Mouse (Mus musculus): Measurements from ENCODE around the gene Olfr282. TPM values are rescaled to one million over a fixed set of nuclear protein-coding genes. Genes with fewer than 3 reads are reported as not detected.
"Not testable (repeated sequence)": the region's sequence is repeated elsewhere in the genome, so short reads cannot be mapped to it uniquely, and the experiment has no call there.

The Olfr282 gene
- not detected in 2 replicates for polyA plus RNA-seq (2015; fragmentation: Nextera tagmentation; extraction: Ambion mirVana)

- not testable (repeated sequence) for H3K4me3 ChIP-seq; H3K4me1 ChIP-seq; H3K36me3 ChIP-seq (replicated peaks); H3K27me3 ChIP-seq (replicated peaks); H3K27ac ChIP-seq; H3K9ac ChIP-seq; ATAC-seq (replicated peaks); H3K4me2 ChIP-seq; H3K9me3 ChIP-seq
- 72% methylated on average over 5 of the region's 5 CpGs for WGBS
Observed at GRCm38 (mm10) chr15:98430925-98431324, at the start of gene Olfr282. Olfr282 (plus strand) TSS chr15:98431225.

GRCm38 (mm10) chr15:98387621-98388020, 43.4 kb upstream of the Olfr282 start:
- H3K4me2 ChIP-seq = no peak overlapping the region
- no peak overlapping the region for H3K27ac ChIP-seq
- no peaks in the 10 kb centered on the region for H3K9me3 ChIP-seq
- H3K9ac ChIP-seq = no peak overlapping the region
- WGBS = 80% methylated on average over 2 of the region's 2 CpGs
- no peak for ATAC-seq (replicated peaks)
- H3K4me3 ChIP-seq = no peak overlapping the region
- H3K27me3 ChIP-seq (replicated peaks) = no peaks in the 10 kb centered on the region
- H3K4me1 ChIP-seq = no peaks in the 10 kb centered on the region
- no peaks in the 10 kb centered on the region for H3K36me3 ChIP-seq (replicated peaks)

DNA sequence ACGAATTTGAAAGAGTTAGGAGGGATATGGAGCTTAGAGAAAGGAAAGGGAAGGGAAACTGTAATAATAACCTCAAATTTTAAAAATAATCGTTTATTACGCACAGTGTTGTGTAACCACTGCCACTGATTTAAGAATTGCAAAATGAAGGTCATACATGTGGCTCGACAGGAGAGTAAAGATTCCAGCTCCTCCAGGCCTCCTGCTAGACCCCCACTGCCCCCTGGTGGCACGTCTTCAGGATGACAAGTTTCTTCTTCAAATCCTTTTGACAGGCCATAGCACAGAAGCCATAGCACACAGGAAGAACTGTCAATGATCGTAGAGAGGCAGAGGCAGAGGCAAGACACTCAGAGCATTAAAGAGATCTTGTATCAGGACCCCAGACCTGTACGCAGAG, 41.2 kb upstream of the Olfr282 start:
- no peaks in the 10 kb centered on the region for H3K36me3 ChIP-seq (replicated peaks)
- H3K27ac ChIP-seq = no peak overlapping the region
- ATAC-seq (replicated peaks) = 0 out of 2 replicates have a peak, but pooled peaks have one; percentile 39
- H3K9me3 ChIP-seq = no peaks in the 10 kb centered on the region
- H3K4me1 ChIP-seq = no peaks in the 10 kb centered on the region
- WGBS = 29% methylated on average over 7 of the region's 7 CpGs
- H3K27me3 ChIP-seq (replicated peaks) = no peaks in the 10 kb centered on the region
- no peak overlapping the region for H3K9ac ChIP-seq
- H3K4me2 ChIP-seq = no peak overlapping the region
- no peak overlapping the region for H3K4me3 ChIP-seq

- no peaks in the 10 kb centered on the region for H3K36me3 ChIP-seq (replicated peaks)
- ATAC-seq (replicated peaks) = no peak
- no peaks in the 10 kb centered on the region; the same call in 1 of the 2 replicates for H3K9me3 ChIP-seq
- no peak overlapping the region for H3K4me2 ChIP-seq
- H3K9ac ChIP-seq = no peak overlapping the region
- no peaks in the 10 kb centered on the region for H3K27me3 ChIP-seq (replicated peaks)
- H3K4me3 ChIP-seq = no peak overlapping the region
- H3K27ac ChIP-seq = no peak overlapping the region
- WGBS = 78% methylated on average over 10 of the region's 10 CpGs
- no peaks in the 10 kb centered on the region for H3K4me1 ChIP-seq
Observed at GRCm38 (mm10) chr15:98391081-98391902, 39.7 kb upstream of the Olfr282 start.

- Histone ChIP-seq H3K27ac (no peak overlapping the region), H3K27me3 (replicated peaks) (no peaks in the 10 kb centered on the region), H3K36me3 (replicated peaks) (no peaks in the 10 kb centered on the region), H3K4me3 (no peak overlapping the region), H3K9me3 (no peaks in the 10 kb centered on the region; the same call in 1 of the 2 replicates), H3K9ac (no peak overlapping the region), H3K4me1 (no peaks in the 10 kb centered on the region), H3K4me2 (no peak overlapping the region)
- no peak for ATAC-seq (replicated peaks)
- WGBS = 30% methylated on average over 2 of the region's 2 CpGs
Observed at GRCm38 (mm10) chr15:98391903-98392187, 39.2 kb upstream of the Olfr282 start.

GRCm38 (mm10) chr15:98397136-98397535, 33.9 kb upstream of the Olfr282 start:
- H3K27me3 ChIP-seq (replicated peaks) = no peaks in the 10 kb centered on the region
- no peak overlapping the region for H3K4me3 ChIP-seq
- no peak for ATAC-seq (replicated peaks)
- H3K4me2 ChIP-seq = no peak overlapping the region
- H3K36me3 ChIP-seq (replicated peaks) = no peaks in the 10 kb centered on the region
- WGBS = 62% methylated on average over 1 of the region's 1 CpGs
- H3K27ac ChIP-seq = no peak overlapping the region
- no peak overlapping the region for H3K9ac ChIP-seq
- no peaks in the 10 kb centered on the region for H3K4me1 ChIP-seq
- H3K9me3 ChIP-seq = no peaks in the 10 kb centered on the region; the same call in 1 of the 2 replicates

DNA sequence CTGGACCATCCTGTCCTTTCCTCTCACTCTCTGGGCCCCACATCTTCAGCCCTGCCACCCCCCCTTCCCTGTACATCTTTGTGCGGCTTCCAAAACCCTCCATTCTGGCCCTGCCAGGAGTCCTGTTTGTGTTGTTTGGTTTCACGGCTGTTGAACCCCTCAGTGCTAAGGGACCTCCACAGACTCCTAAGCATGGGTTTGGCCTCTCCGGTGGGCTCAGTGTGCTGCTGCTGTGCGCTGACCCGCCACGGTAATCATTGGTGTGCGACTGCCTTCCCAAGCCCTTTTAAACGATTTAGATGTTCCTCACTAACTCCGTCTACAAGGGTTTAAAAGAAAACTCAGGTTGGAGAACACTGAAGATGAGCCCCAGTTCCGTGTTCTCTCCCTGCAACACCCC, 28.7 kb upstream of the Olfr282 start:
- Histone ChIP-seq H3K27ac (no peak overlapping the region), H3K9ac (no peak overlapping the region), H3K4me1 (no peaks in the 10 kb centered on the region), H3K9me3 (no peaks in the 10 kb centered on the region), H3K4me3 (no peak overlapping the region), H3K4me2 (no peak overlapping the region), H3K36me3 (replicated peaks) (no peaks in the 10 kb centered on the region), H3K27me3 (replicated peaks) (no peaks in the 10 kb centered on the region)
- no peak for ATAC-seq (replicated peaks)
- 80% methylated on average over 10 of the region's 10 CpGs for WGBS

DNA sequence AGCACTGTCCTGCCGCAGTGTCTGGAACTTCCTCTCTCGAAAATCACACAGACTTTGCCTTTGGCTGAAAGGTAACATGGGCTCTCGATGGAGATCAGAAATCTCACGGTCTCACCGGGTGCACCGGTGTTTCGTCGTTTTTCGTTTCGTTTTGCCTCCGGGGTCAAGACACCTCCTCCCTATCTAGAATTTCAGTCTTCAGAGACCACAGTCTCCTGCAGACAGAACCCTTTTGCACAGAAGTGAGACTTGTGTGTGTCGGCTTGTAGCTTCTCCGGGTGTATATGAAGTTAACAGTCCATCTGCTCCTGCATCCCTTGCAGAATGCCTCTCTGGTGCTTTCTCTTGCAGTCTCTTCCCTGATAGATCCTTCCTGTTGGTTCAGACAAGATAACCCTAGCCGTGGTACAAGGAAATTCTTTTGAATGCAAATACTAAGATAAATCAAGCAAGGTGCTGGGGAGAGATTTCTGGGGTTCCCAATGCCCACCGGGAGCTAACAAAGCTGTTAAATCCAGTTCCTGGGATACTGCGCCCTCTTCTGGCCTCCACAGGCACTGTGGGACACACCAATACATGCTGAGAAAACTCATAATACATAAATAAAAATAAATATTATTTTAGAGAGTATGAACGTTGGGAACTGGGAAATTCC, 22.5 kb upstream of the Olfr282 start:
- no peaks in the 10 kb centered on the region for H3K4me1 ChIP-seq
- no peak for ATAC-seq (replicated peaks)
- H3K9ac ChIP-seq = no peak overlapping the region
- no peaks in the 10 kb centered on the region for H3K36me3 ChIP-seq (replicated peaks)
- no peaks in the 10 kb centered on the region for H3K27me3 ChIP-seq (replicated peaks)
- no peak overlapping the region for H3K4me3 ChIP-seq
- WGBS = 75% methylated on average over 17 of the region's 17 CpGs
- H3K4me2 ChIP-seq = no peak overlapping the region
- H3K9me3 ChIP-seq = no peaks in the 10 kb centered on the region
- no peak overlapping the region for H3K27ac ChIP-seq

DNA sequence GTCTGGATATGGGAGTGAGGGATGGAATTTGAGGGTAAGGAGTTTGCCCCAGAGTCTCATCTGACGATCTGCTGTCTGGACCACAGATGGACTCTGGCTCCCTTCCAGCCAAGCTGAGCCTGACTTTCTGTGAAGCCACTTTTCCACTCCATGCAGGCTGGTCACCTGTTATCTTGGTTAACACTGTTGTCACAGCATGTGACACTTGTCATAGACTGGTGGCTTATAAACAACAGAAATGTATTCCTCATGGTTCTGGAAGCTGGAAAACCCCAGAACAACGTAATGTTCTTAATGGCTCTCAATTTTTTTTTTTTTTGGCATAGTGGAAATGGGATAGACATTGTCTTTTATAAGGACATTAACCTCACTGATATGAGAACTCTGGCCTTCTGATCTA, 21.4 kb upstream of the Olfr282 start:
- H3K4me1 ChIP-seq = no peaks in the 10 kb centered on the region
- no peak overlapping the region for H3K4me2 ChIP-seq
- WGBS = 92% methylated on average over 2 of the region's 2 CpGs
- H3K9ac ChIP-seq = no peak overlapping the region
- no peaks in the 10 kb centered on the region for H3K9me3 ChIP-seq
- no peak for ATAC-seq (replicated peaks)
- H3K4me3 ChIP-seq = no peak overlapping the region
- H3K27ac ChIP-seq = no peak overlapping the region
- no peaks in the 10 kb centered on the region for H3K27me3 ChIP-seq (replicated peaks)
- H3K36me3 ChIP-seq (replicated peaks) = no peaks in the 10 kb centered on the region

DNA sequence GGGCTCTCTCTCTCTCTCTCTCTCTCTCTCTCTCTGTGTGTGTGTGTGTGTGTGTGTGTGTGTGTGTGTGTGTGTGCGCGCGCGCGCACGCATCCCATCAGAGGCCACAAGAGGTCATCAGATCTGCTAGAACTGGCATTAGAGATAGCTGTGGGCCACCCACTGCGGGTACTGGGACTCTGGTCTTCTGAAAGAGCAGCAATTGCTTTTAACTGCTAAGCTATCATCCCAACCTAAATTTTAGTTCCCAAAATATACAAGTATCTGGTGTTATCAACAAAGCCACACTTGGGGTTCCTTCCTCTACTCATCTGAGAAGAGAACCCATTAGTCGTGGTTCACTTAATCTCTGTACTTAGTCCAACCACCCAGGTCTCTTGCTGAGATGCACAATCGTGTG, 20.8 kb upstream of the Olfr282 start:
- no peak for ATAC-seq (replicated peaks)
- Histone ChIP-seq H3K9me3 (no peaks in the 10 kb centered on the region), H3K36me3 (replicated peaks) (no peaks in the 10 kb centered on the region), H3K27ac (no peak overlapping the region), H3K4me1 (no peaks in the 10 kb centered on the region), H3K4me3 (no peak overlapping the region), H3K4me2 (no peak overlapping the region), H3K9ac (no peak overlapping the region), H3K27me3 (replicated peaks) (no peaks in the 10 kb centered on the region)
- WGBS = 91% methylated on average over 9 of the region's 9 CpGs

DNA sequence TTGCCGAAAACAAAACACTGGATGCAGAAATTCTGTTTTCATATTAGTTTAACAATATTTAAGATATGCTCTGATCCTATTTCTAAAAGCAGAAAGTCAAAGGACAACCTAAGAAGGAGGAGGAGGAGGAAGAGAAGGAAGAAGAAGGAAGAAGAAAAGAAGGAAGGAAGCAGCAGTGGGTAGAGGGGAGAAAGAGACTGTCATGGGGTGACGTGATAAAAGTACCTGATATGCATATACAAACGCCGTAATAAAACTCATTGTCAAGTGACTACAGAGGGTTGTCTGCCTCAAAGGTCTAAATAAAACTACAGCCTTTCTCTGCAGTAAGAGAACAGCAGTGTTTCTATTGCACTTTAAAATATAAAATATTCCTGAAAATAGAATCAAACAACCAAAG, 15.0 kb upstream of the Olfr282 start:
- H3K9ac ChIP-seq = no peak overlapping the region
- WGBS = 80% methylated on average over 4 of the region's 4 CpGs
- no peak for ATAC-seq (replicated peaks)

GRCm38 (mm10) chr15:98416802-98417201, 14.2 kb upstream of the Olfr282 start:
- not testable (repeated sequence) for H3K27me3 ChIP-seq (replicated peaks); H3K4me3 ChIP-seq; H3K27ac ChIP-seq; H3K4me2 ChIP-seq; H3K9ac ChIP-seq; H3K9me3 ChIP-seq; H3K36me3 ChIP-seq (replicated peaks); H3K4me1 ChIP-seq; ATAC-seq (replicated peaks)

More for the DNA sequence above, 15.0 kb upstream of the Olfr282 start:
- Histone ChIP-seq H3K27me3 (replicated peaks) (no peaks in the 10 kb centered on the region), H3K27ac (no peak overlapping the region), H3K4me1 (no peaks in the 10 kb centered on the region), H3K4me2 (no peak overlapping the region), H3K36me3 (replicated peaks) (no peaks in the 10 kb centered on the region), H3K9me3 (no peaks in the 10 kb centered on the region), H3K4me3 (no peak overlapping the region)

DNA sequence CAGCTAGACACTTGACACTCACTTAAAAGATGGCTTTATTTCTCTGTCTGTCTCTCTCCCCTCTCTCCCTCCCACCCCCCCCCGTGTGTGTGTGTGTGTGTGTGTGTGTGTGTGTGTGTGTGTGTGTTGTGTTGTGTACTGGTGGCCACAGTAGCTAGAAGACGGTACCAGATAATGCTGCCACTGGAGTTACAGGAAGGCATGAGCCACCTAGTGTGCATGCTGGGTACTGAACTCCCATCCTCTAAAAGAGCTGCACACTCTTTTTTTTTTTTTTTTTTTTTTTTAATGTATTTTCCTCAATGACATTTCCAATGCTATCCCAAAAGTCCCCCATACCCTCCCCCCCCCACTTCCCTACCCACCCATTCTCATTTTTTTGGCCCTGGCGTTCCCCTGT, 13.7 kb upstream of the Olfr282 start:
- H3K4me1 ChIP-seq; H3K9ac ChIP-seq; H3K36me3 ChIP-seq (replicated peaks); H3K9me3 ChIP-seq; H3K4me3 ChIP-seq; H3K4me2 ChIP-seq; ATAC-seq (replicated peaks); H3K27me3 ChIP-seq (replicated peaks); H3K27ac ChIP-seq: not testable (repeated sequence)
- 48% methylated on average over 2 of the region's 3 CpGs for WGBS
